Mouse (Mus musculus) cerebellum, adult 9-10 months (tissue): ENCODE data around the gene Ppan.
A peak's percentile ranks its signal among the peaks of the same experiment; 100 is the strongest.

ENCODE experiments used
- DNase-seq: peaks from one replicate; pipeline ENCODE4 v3.0.0; 2022

The Ppan gene

GRCm38 (mm10) chr9:20887704-20888385 lies at the start of gene Ppan:
TSS of gene Ppan (plus strand) at chr9:20888175.
- DNase-seq, result peak; percentile 96

- DNase-seq, result no peak
These were observed 49.0 kb upstream of the Ppan start for GRCm38 (mm10) chr9:20838931-20839330.

GRCm38 (mm10) chr9:20842211-20842610 lies 45.8 kb upstream of the Ppan start:
- no peak for DNase-seq

GRCm38 (mm10) chr9:20842670-20843069 lies 45.3 kb upstream of the Ppan start:
- peak; percentile 15 for DNase-seq

GRCm38 (mm10) chr9:20850179-20850578 lies 37.8 kb upstream of the Ppan start:
- DNase-seq, result no peak

GRCm38 (mm10) chr9:20857131-20857530 lies 30.8 kb upstream of the Ppan start:
- DNase-seq, result no peak

GRCm38 (mm10) chr9:20859926-20860325 lies 28.0 kb upstream of the Ppan start:
- DNase-seq, result no peak

- no peak for DNase-seq
These were observed 26.2 kb upstream of the Ppan start for GRCm38 (mm10) chr9:20861821-20862220.

GRCm38 (mm10) chr9:20862225-20862624 lies 25.8 kb upstream of the Ppan start:
- no peak for DNase-seq

GRCm38 (mm10) chr9:20866879-20867278 lies 21.1 kb upstream of the Ppan start:
- peak; percentile 9 for DNase-seq

GRCm38 (mm10) chr9:20868448-20869001 lies 19.4 kb upstream of the Ppan start, which contains the start of gene A230050P20Rik:
TSS of gene A230050P20Rik (plus strand) at chr9:20868642.
- peak; percentile 75 for DNase-seq

GRCm38 (mm10) chr9:20869246-20869645 lies 18.7 kb upstream of the Ppan start:
- DNase-seq, result peak; percentile 37

GRCm38 (mm10) chr9:20870211-20871173 lies 17.5 kb upstream of the Ppan start:
- DNase-seq, result peak; percentile 38

GRCm38 (mm10) chr9:20872991-20873390 lies 15.0 kb upstream of the Ppan start:
- peak; percentile 30 for DNase-seq

- DNase-seq, result peak; percentile 27
These were observed 14.5 kb upstream of the Ppan start for GRCm38 (mm10) chr9:20873521-20873920.

- peak; percentile 57 for DNase-seq
These were observed 12.8 kb upstream of the Ppan start for GRCm38 (mm10) chr9:20875021-20875790.

- peak; percentile 54 for DNase-seq
These were observed 11.5 kb upstream of the Ppan start for GRCm38 (mm10) chr9:20876318-20877117.

- DNase-seq, result no peak
These were observed 10.6 kb upstream of the Ppan start for GRCm38 (mm10) chr9:20877118-20878040.

GRCm38 (mm10) chr9:20878041-20878709 lies 9.8 kb upstream of the Ppan start:
- DNase-seq, result peak; percentile 99

GRCm38 (mm10) chr9:20878710-20879065 lies 9.3 kb upstream of the Ppan start:
- DNase-seq, result no peak
